Mouse (Mus musculus) right cerebral cortex, postnatal 10 days (tissue): Measurements from ENCODE around the gene Slc12a6.
A peak's percentile ranks its signal among the peaks of the same experiment; 100 is the strongest.
"Not testable (repeated sequence)": the region's sequence is repeated elsewhere in the genome, so short reads cannot be mapped to it uniquely, and the experiment has no call there.

Source experiments
- DNase-seq, 2 experiments: peaks; one replicate each; pipeline ENCODE4 v3.0.0; 2021; ENCODE audit warnings: low spot score in 2 of 2

Gene Slc12a6

GRCm38 (mm10) chr2:112262779-112263295 is 2.8 kb upstream of the Slc12a6 start:
- DNase-seq = no peak

- DNase-seq = no peak
Measured at GRCm38 (mm10) chr2:112264364-112264763, 1.3 kb upstream of the Slc12a6 start.

- DNase-seq = peak; percentile 73 to 75
Measured at GRCm38 (mm10) chr2:112266242-112266592, 592 bp downstream of the Slc12a6 start, which contains the start of gene Gm21985. TSS of gene Gm21985 (plus strand) at chr2:112266314.

GRCm38 (mm10) chr2:112266780-112267179 is 1.2 kb downstream of the Slc12a6 start:
- DNase-seq = no peak

GRCm38 (mm10) chr2:112267547-112268269 is 2.1 kb downstream of the Slc12a6 start:
- DNase-seq = no peak

GRCm38 (mm10) chr2:112270011-112270410 is 4.4 kb downstream of the Slc12a6 start:
- no peak for DNase-seq

GRCm38 (mm10) chr2:112272909-112273308 is 7.3 kb downstream of the Slc12a6 start:
- no peak for DNase-seq

GRCm38 (mm10) chr2:112273474-112273873 is 7.8 kb downstream of the Slc12a6 start:
- no peak for DNase-seq

GRCm38 (mm10) chr2:112276870-112277269 is 11.2 kb downstream of the Slc12a6 start:
- DNase-seq = no peak

- no peak for DNase-seq
Measured at GRCm38 (mm10) chr2:112282846-112283245, 17.2 kb downstream of the Slc12a6 start.

GRCm38 (mm10) chr2:112284363-112285030 is 18.9 kb downstream of the Slc12a6 start:
- no peak for DNase-seq

GRCm38 (mm10) chr2:112285031-112285390 is 19.4 kb downstream of the Slc12a6 start:
- DNase-seq = no peak

- not testable (repeated sequence) for DNase-seq
Measured at GRCm38 (mm10) chr2:112286062-112286461, 20.4 kb downstream of the Slc12a6 start.

- no peak for DNase-seq
Measured at GRCm38 (mm10) chr2:112287059-112287458, 21.4 kb downstream of the Slc12a6 start.

GRCm38 (mm10) chr2:112289507-112289906 is 23.9 kb downstream of the Slc12a6 start:
- DNase-seq = no peak

- DNase-seq = no peak
Measured at GRCm38 (mm10) chr2:112292823-112293222, 27.2 kb downstream of the Slc12a6 start.

- DNase-seq = peak in 1 of 2 experiments; percentile 57
Measured at GRCm38 (mm10) chr2:112296211-112296610, 30.6 kb downstream of the Slc12a6 start.

GRCm38 (mm10) chr2:112298221-112298620 is 32.6 kb downstream of the Slc12a6 start:
- no peak for DNase-seq

GRCm38 (mm10) chr2:112308671-112309070 is 43.0 kb downstream of the Slc12a6 start:
- no peak for DNase-seq

GRCm38 (mm10) chr2:112309161-112309600 is 43.6 kb downstream of the Slc12a6 start:
- DNase-seq = no peak

- no peak for DNase-seq
Measured at GRCm38 (mm10) chr2:112315638-112316037, 50.0 kb downstream of the Slc12a6 start.

- DNase-seq = no peak
Measured at GRCm38 (mm10) chr2:112318227-112318626, 52.6 kb downstream of the Slc12a6 start.

- no peak for DNase-seq
Measured at GRCm38 (mm10) chr2:112318905-112319304, 53.3 kb downstream of the Slc12a6 start.
